Mouse (Mus musculus): ENCODE data around the gene Fgf12. TPM values are rescaled to one million over a fixed set of nuclear protein-coding genes. Genes with fewer than 3 reads are reported as not detected.
A peak's percentile ranks its signal among the peaks of the same experiment; 100 is the strongest.

The Fgf12 gene
- polyA plus RNA-seq, 1 experiment from 2014 or later: 3.9 TPM

DNA sequence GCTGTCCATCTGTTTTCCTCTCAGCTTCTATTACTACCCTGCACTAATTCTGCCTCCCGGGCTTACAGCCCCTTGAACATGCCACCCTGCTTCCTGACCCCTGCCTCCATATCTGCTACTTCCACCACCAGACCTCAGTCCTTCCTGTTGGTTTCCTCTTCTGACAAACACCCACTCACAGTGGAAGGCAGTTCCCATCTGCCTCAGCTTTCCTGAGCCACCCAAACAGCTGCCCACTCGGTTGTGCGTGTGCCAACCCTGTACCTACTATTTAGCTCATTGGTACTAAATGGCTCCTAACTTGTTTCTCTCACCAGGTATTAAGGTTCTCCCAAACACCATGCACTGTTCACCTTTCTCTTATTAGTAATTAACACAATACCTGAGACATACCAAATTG, 71.2 kb downstream of the Fgf12 start:
- no peaks in the 10 kb centered on the region for H3K4me1 ChIP-seq (replicated peaks)
- H3K27ac ChIP-seq: no peak overlapping the region
- no peaks in the 10 kb centered on the region for H3K27me3 ChIP-seq (ENCODE audit: insufficient read depth, poor library complexity, severe bottlenecking)
- WGBS: 91% methylated on average over 3 of the region's 3 CpGs
- no peak for DNase-seq (ENCODE audit: low spot score)
- no peaks in the 10 kb centered on the region for H3K36me3 ChIP-seq
- H3K4me3 ChIP-seq: no peak overlapping the region
- H3K9me3 ChIP-seq: no peaks in the 10 kb centered on the region

DNA sequence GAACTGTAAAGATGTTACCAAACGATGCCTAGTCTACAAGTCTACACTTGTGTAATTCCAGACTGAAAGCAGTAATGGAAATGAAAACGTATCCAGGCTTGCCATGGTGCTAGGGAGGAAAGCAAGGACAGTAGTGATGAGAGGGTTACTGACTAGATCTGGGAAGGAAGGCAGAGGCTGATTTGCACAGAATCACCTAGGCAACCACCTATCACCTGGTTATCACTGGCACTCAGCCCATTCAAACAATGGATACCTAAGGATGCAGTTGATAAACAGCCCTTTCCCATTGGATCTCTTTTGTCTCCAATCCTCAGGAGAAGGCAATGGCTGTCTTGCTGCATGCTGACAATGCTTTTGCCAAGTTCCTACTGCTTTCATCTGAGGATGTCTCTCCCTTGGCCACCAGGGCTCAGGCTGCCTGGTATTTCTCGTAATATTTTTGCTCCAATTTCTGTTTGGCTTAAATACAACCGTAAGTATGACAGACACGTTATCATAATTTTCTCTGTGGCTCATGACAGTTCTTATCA, 84.0 kb downstream of the Fgf12 start:
- H3K9me3 ChIP-seq: no peaks in the 10 kb centered on the region
- H3K27me3 ChIP-seq (ENCODE audit: insufficient read depth, poor library complexity, severe bottlenecking): no peaks in the 10 kb centered on the region
- DNase-seq (ENCODE audit: low spot score): no peak
- WGBS: 88% methylated on average over 5 of the region's 5 CpGs
- no peak overlapping the region for H3K27ac ChIP-seq
- no peaks in the 10 kb centered on the region for H3K36me3 ChIP-seq
- no peaks in the 10 kb centered on the region for H3K4me1 ChIP-seq (replicated peaks)
- H3K4me3 ChIP-seq: no peak overlapping the region

DNA sequence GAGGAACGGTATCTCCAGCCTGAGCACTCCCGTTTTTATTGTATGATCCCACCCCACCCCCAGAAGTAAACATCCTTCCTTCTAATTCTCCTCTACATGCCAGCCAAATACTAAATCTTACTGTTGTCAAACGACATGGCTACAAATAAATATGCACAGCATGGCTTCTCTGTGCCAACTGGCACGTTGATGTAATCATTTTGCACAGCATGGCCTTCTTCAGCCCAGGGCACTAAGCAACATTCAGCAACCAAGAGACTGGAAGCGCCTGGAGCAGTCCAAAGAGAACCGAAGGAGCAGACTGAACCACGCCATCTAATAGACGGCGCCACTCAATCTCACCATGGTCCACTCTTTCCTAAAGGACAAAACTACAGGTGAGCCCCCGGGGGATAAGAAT, 100.2 kb downstream of the Fgf12 start:
- Histone ChIP-seq H3K36me3 (no peaks in the 10 kb centered on the region), H3K27ac (no peak overlapping the region), H3K27me3 (ENCODE audit: insufficient read depth, poor library complexity, severe bottlenecking) (no peaks in the 10 kb centered on the region), H3K4me1 (replicated peaks) (no peaks in the 10 kb centered on the region), H3K4me3 (no peak overlapping the region), H3K9me3 (no peaks in the 10 kb centered on the region)
- WGBS: 90% methylated on average over 10 of the region's 10 CpGs
- DNase-seq (ENCODE audit: low spot score): no peak

DNA sequence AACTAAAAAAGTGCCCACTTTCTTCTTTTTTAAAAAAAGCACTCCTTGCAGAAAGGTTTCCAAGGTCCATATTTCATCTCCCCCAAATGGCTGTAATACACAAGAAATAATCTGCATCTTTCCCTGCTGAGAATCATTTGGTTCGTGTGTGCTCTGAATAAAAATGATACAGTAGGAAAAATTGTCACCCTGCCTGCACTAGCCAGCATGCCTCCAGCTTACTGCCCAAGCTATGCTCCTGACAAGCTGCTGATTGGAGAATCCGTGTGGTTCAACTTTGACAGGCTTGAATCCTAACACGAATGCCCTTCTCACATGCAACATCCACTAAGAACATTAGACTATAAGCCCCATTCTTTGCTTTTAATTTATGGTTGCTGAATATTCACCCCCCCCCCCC, 102.3 kb downstream of the Fgf12 start:
- Histone ChIP-seq H3K27ac (no peak overlapping the region), H3K27me3 (ENCODE audit: insufficient read depth, poor library complexity, severe bottlenecking) (no peaks in the 10 kb centered on the region), H3K4me3 (no peak overlapping the region), H3K4me1 (replicated peaks) (no peaks in the 10 kb centered on the region), H3K36me3 (no peaks in the 10 kb centered on the region), H3K9me3 (no peaks in the 10 kb centered on the region)
- WGBS: 79% methylated on average over 3 of the region's 3 CpGs
- no peak for DNase-seq (ENCODE audit: low spot score)

DNA sequence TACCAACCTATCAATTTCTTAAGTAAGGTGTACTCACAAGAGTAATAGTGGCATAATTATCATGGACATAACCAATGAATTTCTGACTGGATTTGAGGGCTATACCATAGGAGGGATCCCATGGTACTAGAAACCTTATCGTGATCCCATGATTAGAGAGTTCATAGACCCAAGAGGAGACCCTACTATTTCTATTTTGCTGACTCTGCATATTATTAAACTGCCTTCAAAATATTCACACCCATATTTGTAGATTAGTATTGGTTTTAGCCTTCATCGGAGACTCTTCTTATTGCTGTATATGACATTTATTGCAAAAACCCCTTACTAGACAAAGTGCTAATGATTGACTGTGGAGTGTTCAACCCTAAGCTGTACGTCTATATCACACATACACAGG, 107.8 kb downstream of the Fgf12 start:
- Histone ChIP-seq H3K4me3 (no peak overlapping the region), H3K4me1 (replicated peaks) (no peaks in the 10 kb centered on the region), H3K36me3 (no peaks in the 10 kb centered on the region), H3K27ac (no peak overlapping the region), H3K27me3 (ENCODE audit: insufficient read depth, poor library complexity, severe bottlenecking) (no peaks in the 10 kb centered on the region), H3K9me3 (no peaks in the 10 kb centered on the region)
- 89% methylated on average over 3 of the region's 3 CpGs for WGBS
- DNase-seq (ENCODE audit: low spot score): no peak

DNA sequence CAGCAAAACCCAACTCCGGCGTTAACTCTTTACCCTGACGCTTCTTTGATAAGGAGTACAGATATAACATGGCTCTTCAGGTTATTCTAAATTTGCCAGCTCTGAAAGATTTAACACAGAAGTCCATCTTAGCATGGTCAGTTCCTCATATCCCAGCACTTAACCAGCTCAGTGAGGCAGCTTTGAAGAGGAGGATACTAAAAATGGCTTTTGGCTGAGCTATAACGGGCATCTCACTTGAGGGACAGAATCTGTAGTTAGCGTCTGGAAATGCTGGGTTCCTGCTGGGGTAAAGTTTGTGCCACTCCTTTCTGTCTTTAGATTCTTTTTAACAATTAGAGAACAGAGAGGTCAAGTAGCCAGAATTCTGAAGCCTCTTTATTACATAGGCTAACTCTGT, 121.1 kb downstream of the Fgf12 start:
- H3K9me3 ChIP-seq: no peaks in the 10 kb centered on the region
- no peaks in the 10 kb centered on the region for H3K4me1 ChIP-seq (replicated peaks)
- 88% methylated on average over 5 of the region's 5 CpGs for WGBS
- H3K4me3 ChIP-seq: no peak overlapping the region
- no peaks in the 10 kb centered on the region for H3K27me3 ChIP-seq (ENCODE audit: insufficient read depth, poor library complexity, severe bottlenecking)
- no peak overlapping the region for H3K27ac ChIP-seq
- DNase-seq (ENCODE audit: low spot score): no peak
- H3K36me3 ChIP-seq: no peaks in the 10 kb centered on the region

DNA sequence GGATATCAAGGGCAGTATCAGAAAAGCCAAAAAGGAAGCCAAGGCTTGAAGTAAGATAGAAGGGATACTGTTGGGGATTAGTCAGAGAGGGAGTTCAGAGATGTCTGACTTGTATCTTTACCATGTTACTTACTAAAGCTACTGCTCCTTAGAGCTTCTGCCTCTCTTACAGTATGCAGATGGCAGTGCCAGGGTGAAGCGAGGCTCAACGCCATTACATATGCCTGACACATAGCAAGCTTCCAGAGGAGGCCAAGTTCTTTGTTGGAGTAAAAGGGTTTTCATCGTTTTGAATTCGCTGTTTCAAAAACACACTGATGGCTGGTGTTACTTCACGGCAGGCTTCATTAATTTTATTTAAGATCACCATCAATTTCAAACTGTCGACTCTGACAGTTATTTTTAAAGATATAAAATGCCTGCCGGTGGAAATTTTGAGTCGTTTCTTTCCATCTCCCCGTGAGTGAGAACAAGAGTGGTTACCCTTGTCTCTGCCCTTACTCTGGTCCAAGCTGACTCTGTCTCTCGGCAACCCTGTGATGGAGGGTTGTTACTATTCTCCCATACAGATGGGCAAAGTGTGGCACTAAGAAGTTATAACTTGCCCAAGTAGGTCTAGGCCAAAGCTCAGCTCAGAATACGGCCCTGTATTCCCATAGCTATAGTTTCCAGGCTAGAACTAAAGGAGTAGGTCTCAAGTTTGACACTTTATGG, 121.9 kb downstream of the Fgf12 start:
- H3K27me3 ChIP-seq (ENCODE audit: insufficient read depth, poor library complexity, severe bottlenecking): no peaks in the 10 kb centered on the region
- no peaks in the 10 kb centered on the region for H3K9me3 ChIP-seq
- no peaks in the 10 kb centered on the region for H3K36me3 ChIP-seq
- H3K4me1 ChIP-seq (replicated peaks): no peaks in the 10 kb centered on the region
- no peak for DNase-seq (ENCODE audit: low spot score)
- WGBS: 90% methylated on average over 11 of the region's 11 CpGs
- no peak overlapping the region for H3K4me3 ChIP-seq
- no peak overlapping the region for H3K27ac ChIP-seq

DNA sequence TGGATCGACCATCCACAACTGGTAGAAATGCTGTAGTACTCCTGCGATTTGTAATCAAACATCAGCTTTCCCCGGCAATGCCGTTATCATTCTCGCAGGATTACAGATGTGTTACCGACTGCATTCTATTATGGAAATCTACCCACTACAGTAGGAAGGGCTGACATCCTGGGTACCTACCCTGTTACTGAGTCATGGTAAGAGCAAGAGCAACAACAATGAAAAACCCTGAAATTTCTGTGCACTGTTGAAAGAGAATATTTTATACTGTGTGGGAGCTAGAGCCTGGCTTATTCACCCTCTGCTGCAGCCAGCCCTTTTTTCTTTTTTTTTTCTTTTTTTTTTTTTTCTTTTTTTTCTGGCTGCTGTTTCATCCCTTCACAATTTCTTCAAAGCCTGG, 126.6 kb downstream of the Fgf12 start:
- 88% methylated on average over 6 of the region's 6 CpGs for WGBS
- Histone ChIP-seq H3K27me3 (ENCODE audit: insufficient read depth, poor library complexity, severe bottlenecking) (no peaks in the 10 kb centered on the region), H3K27ac (no peak overlapping the region), H3K36me3 (no peaks in the 10 kb centered on the region), H3K4me3 (no peak overlapping the region), H3K4me1 (replicated peaks) (no peaks in the 10 kb centered on the region), H3K9me3 (peaks cover 13% of the 10 kb centered on the region; the same call in 1 of the 2 replicates)
- DNase-seq (ENCODE audit: low spot score): no peak

DNA sequence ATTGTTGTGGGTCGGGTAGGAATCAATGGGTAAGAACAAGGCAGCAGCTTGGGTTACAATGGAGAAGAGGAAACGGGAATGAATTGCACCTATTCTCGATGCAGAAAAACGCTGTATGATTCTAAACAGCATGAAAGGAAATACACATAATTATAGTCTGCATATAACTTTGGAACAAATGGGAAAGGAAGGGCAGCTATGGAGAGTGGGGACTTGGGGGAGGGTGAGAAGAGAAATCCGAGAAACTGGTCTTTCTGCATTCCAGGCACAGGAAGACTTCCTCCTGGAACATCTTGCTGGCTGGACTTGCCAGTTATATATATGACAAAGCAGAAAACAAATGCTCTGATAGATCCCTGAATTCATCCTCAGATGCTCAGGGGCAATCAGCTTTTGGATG, 127.2 kb downstream of the Fgf12 start:
- Histone ChIP-seq H3K4me3 (no peak overlapping the region), H3K36me3 (no peaks in the 10 kb centered on the region), H3K27me3 (ENCODE audit: insufficient read depth, poor library complexity, severe bottlenecking) (no peaks in the 10 kb centered on the region), H3K27ac (no peak overlapping the region), H3K9me3 (peaks cover 13% of the 10 kb centered on the region; the same call in 1 of the 2 replicates), H3K4me1 (replicated peaks) (no peaks in the 10 kb centered on the region)
- no peak for DNase-seq (ENCODE audit: low spot score)
- WGBS: 66% methylated on average over 5 of the region's 5 CpGs

DNA sequence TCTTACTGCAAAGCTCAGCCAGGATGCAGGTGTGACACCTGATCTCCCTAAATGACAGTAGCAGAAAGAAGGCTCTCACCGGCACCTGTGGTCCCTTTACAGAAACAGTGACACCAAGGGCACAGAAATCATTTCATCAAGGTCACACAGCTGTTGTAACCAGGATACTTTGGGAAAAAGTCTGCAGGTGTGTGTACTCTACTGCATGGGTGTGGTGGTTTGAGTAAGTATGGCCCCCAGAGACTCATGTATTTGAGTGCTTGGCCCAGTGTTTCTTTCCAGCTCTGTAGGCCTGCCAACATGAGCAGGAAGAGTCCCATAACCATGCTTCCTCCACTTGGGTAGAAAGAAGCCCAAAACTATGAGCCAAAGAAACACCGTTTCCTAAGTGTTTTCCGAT, 138.5 kb downstream of the Fgf12 start:
- Histone ChIP-seq H3K36me3 (no peaks in the 10 kb centered on the region), H3K4me1 (replicated peaks) (0 out of 2 replicates have a peak, but pooled peaks cover 11% of the 10 kb centered on the region), H3K4me3 (no peak overlapping the region), H3K9me3 (no peaks in the 10 kb centered on the region), H3K27ac (no peak overlapping the region), H3K27me3 (ENCODE audit: insufficient read depth, poor library complexity, severe bottlenecking) (no peaks in the 10 kb centered on the region)
- DNase-seq (ENCODE audit: low spot score): no peak
- 85% methylated on average over 3 of the region's 3 CpGs for WGBS

DNA sequence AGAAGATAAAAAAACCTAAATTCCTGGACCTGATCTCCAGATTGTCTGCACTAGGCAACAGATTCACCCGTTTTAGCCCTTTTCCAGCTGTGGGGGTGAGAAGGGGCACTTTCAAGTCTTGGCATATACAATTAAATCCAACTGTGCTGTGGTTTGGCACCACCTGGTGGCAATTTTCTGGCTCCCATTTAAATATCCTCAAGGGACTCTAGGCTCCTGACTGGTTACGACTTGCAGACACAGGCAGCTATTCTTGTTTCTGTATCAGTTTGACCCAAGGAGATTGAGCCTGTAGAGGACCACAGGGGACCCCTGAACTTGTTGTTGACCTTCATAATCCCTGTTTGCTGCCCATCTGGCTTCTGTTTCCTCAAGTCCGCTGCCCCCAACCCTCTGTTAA, 141.9 kb downstream of the Fgf12 start:
- peak; percentile 77 for DNase-seq (ENCODE audit: low spot score)
- Histone ChIP-seq H3K36me3 (no peaks in the 10 kb centered on the region), H3K4me1 (replicated peaks) (0 out of 2 replicates have a peak, but pooled peaks cover 11% of the 10 kb centered on the region), H3K9me3 (no peaks in the 10 kb centered on the region), H3K4me3 (no peak overlapping the region), H3K27ac (no peak overlapping the region), H3K27me3 (ENCODE audit: insufficient read depth, poor library complexity, severe bottlenecking) (no peaks in the 10 kb centered on the region)
- WGBS: 17% methylated on average over 3 of the region's 3 CpGs

DNA sequence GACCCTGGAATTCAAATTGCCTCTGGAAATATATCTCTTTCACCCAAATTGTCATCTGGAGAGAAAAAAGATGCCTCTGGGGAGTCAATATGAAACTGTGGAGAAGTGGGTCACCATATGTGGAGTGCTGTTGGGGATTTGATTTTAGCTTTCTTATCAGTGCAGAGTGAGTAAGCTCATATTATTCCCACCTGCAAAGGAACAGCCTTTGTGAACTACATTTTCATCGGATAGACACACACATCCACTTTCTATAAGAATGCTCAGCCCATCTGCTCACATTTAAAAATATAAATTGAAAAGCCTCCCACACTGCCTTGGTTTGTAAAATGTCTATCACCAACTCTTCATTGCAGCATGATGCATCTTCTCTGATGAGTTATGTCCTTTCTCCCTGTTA, 149.7 kb downstream of the Fgf12 start:
- Histone ChIP-seq H3K4me3 (no peak overlapping the region), H3K27me3 (ENCODE audit: insufficient read depth, poor library complexity, severe bottlenecking) (no peaks in the 10 kb centered on the region), H3K36me3 (no peaks in the 10 kb centered on the region), H3K9me3 (no peaks in the 10 kb centered on the region), H3K4me1 (replicated peaks) (no peaks in the 10 kb centered on the region), H3K27ac (no peak overlapping the region)
- no peak for DNase-seq (ENCODE audit: low spot score)
- 84% methylated on average over 1 of the region's 1 CpGs for WGBS

DNA sequence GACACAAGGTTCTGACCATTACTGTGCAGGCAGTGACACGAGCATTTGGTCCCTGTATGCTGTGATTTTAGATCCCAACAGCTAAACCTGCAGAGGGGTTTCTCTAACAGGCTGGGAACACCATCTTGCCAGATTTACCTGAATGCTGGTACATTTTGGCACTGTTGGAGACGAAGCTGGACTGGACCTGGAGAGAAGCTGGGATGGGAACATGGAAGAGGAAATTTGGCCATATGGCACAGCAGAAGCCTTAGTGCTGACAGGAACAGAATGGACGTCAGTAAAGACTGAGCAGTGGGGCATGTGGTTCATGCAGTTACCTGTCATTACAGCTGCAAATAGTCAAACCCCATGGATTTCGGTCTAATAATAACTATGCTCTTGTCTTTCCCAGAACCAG, 151.1 kb downstream of the Fgf12 start:
- H3K27me3 ChIP-seq (ENCODE audit: insufficient read depth, poor library complexity, severe bottlenecking): no peaks in the 10 kb centered on the region
- 83% methylated on average over 4 of the region's 4 CpGs for whole genome bisulfite sequencing
- no peaks in the 10 kb centered on the region for H3K4me1 ChIP-seq (replicated peaks)
- no peaks in the 10 kb centered on the region for H3K9me3 ChIP-seq
- no peak overlapping the region for H3K4me3 ChIP-seq
- no peak for DNase-seq (ENCODE audit: low spot score)
- no peak overlapping the region for H3K27ac ChIP-seq
- H3K36me3 ChIP-seq: no peaks in the 10 kb centered on the region

DNA sequence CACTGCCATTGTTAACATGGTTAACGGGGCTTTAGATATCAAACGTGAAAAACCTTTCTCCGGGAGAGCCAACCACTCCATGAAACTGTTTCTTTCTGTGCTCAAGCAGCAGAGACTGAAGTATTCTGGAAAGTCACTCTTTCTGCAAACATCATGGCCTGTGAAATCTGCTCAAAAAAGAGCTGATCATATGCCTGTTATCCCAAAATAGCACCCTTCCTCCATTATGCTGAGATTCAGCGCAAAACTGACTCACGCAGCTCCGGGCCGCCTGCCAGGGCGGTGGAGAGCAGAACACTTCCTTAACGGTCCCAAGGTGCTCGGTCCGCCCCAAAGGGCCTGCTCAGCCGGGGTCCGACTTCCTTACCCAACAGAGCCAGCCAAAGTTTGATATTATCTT, 156.8 kb downstream of the Fgf12 start:
- H3K27me3 ChIP-seq (ENCODE audit: insufficient read depth, poor library complexity, severe bottlenecking): no peaks in the 10 kb centered on the region; the same call in 1 of the 2 replicates
- 85% methylated on average over 13 of the region's 13 CpGs for WGBS
- H3K4me1 ChIP-seq (replicated peaks): 0 out of 2 replicates have a peak, but pooled peaks cover 2% of the 10 kb centered on the region
- H3K4me3 ChIP-seq: no peak overlapping the region
- H3K27ac ChIP-seq: no peak overlapping the region
- H3K36me3 ChIP-seq: no peaks in the 10 kb centered on the region
- no peak for DNase-seq (ENCODE audit: low spot score)
- no peaks in the 10 kb centered on the region for H3K9me3 ChIP-seq

Measured in hindbrain, embryonic 10.5 days (tissue).